Mouse (Mus musculus) adrenal gland, postnatal 36 days (tissue): ENCODE results near the gene Elmod1. TPM values are rescaled to one million over a fixed set of nuclear protein-coding genes. Genes with fewer than 3 reads are reported as not detected.

Experiments
- DNase-seq, 2 experiments: peaks; one replicate each; pipeline ENCODE4 v3.0.0; 2021; ENCODE audit warnings: mixed read lengths in 1 of 2
- total RNA-seq, 2 experiments: library from RNA; stranded (reverse); gene quantifications; 2 replicates each; pipeline ENCODE4 v1.2.3; 2021

Elmod1 gene
- total RNA-seq, 2 experiments from 2014 or later, result 2.6 to 3.5 TPM

GRCm38 (mm10) chr9:53910331-53910730 is 64.8 kb downstream of the Elmod1 start:
- no peak for DNase-seq

- DNase-seq, result no peak
Observed at GRCm38 (mm10) chr9:53906798-53907197, 68.3 kb downstream of the Elmod1 start.

- no peak for DNase-seq
Observed at GRCm38 (mm10) chr9:53905418-53905817, 69.7 kb downstream of the Elmod1 start.

GRCm38 (mm10) chr9:53903215-53903842 is 71.8 kb downstream of the Elmod1 start:
- no peak for DNase-seq

- no peak for DNase-seq
Observed at GRCm38 (mm10) chr9:53899836-53900235, 75.3 kb downstream of the Elmod1 start.

- no peak for DNase-seq
Observed at GRCm38 (mm10) chr9:53895827-53896226, 79.3 kb downstream of the Elmod1 start.

- peak; percentile 36 to 42 for DNase-seq
Observed at GRCm38 (mm10) chr9:53890075-53890474, 85.0 kb downstream of the Elmod1 start.

- no peak for DNase-seq
Observed at GRCm38 (mm10) chr9:53883588-53884280, 91.4 kb downstream of the Elmod1 start.

GRCm38 (mm10) chr9:53877423-53877822 is 97.7 kb downstream of the Elmod1 start:
- peak in 1 of 2 experiments; percentile 3 for DNase-seq

- DNase-seq, result no peak
Observed at GRCm38 (mm10) chr9:53873239-53873638, 101.9 kb downstream of the Elmod1 start.

Other genes starting within 250 kb of the Elmod1 start
- gene Slc35f2, start 203.8 kb downstream of the Elmod1 start, total RNA-seq, result under 1 TPM; 0.36 to 0.92 TPM
- not detected for gene Sln, start 125.1 kb downstream of the Elmod1 start, total RNA-seq
- under 1 TPM; 0.10 TPM for gene Tnfaip8l3, start 93.1 kb upstream of the Elmod1 start, total RNA-seq